Mouse (Mus musculus): ENCODE results near the gene Pik3ip1.

The Pik3ip1 gene

GRCm38 (mm10) chr11:3302792-3303191 lies 27.4 kb upstream of the Pik3ip1 start:
- no peak for DNase-seq (ENCODE audit: low spot score)

DNA sequence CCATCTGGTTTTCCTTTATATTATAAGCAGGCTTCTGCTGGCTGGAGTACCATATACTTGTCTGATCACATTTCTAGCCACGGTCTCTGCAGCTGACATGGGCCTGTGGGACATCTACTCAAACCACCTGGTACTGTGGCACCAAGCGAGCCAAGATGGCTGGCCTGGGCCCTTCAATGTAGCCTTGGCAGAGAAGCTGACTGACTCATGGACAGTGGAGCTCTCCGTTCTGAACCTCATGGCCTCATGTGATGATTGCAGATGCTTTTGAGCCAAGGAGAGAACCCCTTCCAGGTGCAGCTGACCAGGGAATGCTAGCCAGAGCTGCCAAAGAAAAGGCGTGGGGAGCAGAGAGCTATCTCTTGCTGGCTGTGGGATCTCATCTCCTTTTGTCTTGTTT lies 24.4 kb upstream of the Pik3ip1 start:
- DNase-seq (ENCODE audit: low spot score) = no peak

DNA sequence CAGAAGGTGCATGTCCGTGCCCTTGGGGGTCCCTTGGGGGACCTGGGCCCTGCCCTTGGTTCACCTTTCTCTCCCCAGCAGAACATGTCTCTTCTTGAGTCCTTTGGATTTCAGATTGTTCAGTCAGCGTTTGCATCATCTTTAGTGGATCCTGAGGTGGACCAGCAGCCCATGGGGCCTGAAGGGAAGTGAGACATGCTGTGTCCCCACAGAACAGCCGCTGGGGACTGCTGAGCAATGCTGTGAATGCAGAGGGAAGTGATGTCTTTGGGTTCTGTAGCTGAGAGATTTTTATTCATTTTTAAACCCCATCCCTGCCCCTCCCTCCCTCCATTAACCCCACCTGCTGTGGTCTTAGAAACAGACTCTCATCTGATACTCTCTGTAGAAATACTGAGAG lies 22.3 kb upstream of the Pik3ip1 start:
- DNase-seq (ENCODE audit: low spot score) = no peak

- no peak for DNase-seq (ENCODE audit: low spot score)
Observed at GRCm38 (mm10) chr11:3309884-3310283, 20.3 kb upstream of the Pik3ip1 start.

- no peak for DNase-seq (ENCODE audit: low spot score)
Observed at GRCm38 (mm10) chr11:3310789-3311585, 19.2 kb upstream of the Pik3ip1 start.

GRCm38 (mm10) chr11:3311586-3312347 lies 18.4 kb upstream of the Pik3ip1 start:
- no peak for DNase-seq (ENCODE audit: low spot score)

GRCm38 (mm10) chr11:3313294-3313693 lies 16.9 kb upstream of the Pik3ip1 start:
- DNase-seq (ENCODE audit: low spot score) = no peak

GRCm38 (mm10) chr11:3314148-3314547 lies 16.1 kb upstream of the Pik3ip1 start:
- DNase-seq (ENCODE audit: low spot score) = peak; percentile 72

GRCm38 (mm10) chr11:3318286-3318685 lies 11.9 kb upstream of the Pik3ip1 start:
- no peak for DNase-seq (ENCODE audit: low spot score)

GRCm38 (mm10) chr11:3328271-3328670 lies 1.9 kb upstream of the Pik3ip1 start:
- DNase-seq (ENCODE audit: low spot score) = no peak

GRCm38 (mm10) chr11:3328806-3329775 lies 1.1 kb upstream of the Pik3ip1 start:
- no peak for DNase-seq (ENCODE audit: low spot score)

DNA sequence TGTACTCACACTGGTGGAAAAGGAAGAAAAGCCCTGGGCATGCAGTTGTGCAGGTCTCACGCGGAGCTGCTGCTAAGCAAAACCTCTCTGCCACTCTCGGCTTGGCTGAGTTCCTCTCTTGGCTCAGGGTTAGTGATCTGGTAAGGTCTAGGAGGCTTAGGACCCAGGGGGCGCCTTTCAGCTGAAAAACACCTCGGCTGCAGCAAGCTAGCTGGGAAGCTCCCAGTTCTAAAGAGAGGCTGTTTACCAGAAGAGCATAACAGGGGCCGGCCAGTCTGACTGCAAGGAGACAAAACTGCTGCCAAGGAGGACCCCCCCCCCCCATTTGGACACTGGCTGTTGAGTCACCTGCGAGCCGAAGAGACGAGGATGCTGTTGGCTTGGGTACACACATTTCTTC lies 365 bp downstream of the Pik3ip1 start:
- peak; percentile 84 for DNase-seq (ENCODE audit: low spot score)

DNA sequence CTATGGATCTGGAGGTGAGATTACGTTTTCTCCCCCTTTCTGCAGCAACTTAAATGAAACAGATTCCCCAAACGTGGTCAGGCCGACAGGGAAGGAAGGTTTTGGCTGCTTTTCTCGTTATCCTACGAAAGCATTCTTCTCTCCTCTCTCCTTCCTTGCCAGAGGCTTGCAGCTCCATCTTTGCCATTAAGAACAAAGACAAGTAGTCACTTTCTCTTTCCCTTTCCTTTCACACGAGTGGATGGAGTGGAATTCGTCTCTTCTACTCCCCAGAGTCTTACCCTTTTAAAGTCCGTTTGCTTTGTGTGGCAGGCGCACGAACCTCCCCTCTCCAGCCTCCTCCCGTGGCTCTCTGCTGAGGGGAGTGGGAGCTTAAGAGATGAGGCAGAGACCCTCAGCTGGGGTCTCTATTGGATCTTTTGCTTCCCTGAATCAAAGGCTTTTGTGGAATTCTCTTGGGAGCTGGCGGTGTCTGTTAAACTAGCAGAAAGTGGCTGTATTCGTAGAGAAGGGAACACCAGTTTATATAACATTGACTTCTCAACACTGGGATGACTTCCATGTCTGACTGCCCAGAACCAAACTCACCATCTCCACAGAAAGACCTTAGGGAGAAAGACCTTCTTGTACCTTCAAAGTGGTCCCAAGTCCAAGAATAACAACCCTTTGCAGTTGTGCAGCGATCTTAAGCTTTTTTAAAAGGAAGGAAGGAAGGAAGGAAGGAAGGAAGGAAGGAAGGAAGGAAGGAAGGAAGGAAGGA lies 970 bp downstream of the Pik3ip1 start:
- DNase-seq (ENCODE audit: low spot score) = peak; percentile 54

- peak; percentile 95 for DNase-seq (ENCODE audit: low spot score)
Observed at GRCm38 (mm10) chr11:3331756-3332642, 1.8 kb downstream of the Pik3ip1 start.

DNA sequence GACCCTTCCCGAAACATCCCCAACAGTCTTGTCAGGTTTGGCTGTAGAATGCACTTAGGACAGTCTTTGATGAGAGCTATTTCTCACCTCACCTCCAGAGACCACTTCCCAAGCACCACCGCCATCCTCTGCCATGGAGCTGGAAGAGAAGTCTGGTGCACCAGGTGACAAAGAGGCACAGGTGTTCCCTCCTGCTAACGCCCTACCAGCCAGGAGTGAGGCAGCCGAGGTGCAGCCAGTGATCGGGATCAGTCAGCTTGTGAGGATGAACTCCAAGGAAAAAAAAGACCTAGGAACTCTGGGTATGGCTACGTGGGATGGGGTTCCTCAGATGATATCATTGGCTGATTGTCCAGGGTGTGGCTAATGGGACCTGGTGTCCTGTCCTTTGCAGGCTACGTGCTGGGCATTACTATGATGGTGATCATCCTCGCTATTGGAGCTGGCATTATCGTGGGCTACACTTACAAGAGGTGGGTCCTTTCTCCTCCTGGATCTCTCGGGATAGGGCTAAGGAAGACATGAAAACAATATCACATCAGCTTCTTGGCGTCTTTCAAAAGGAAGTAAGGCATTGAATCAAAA lies 3.0 kb downstream of the Pik3ip1 start:
- no peak for DNase-seq (ENCODE audit: low spot score)

- no peak for DNase-seq (ENCODE audit: low spot score)
Observed at GRCm38 (mm10) chr11:3334141-3334710, 4.0 kb downstream of the Pik3ip1 start.

GRCm38 (mm10) chr11:3334711-3335316 lies 4.6 kb downstream of the Pik3ip1 start:
- no peak for DNase-seq (ENCODE audit: low spot score)

DNA sequence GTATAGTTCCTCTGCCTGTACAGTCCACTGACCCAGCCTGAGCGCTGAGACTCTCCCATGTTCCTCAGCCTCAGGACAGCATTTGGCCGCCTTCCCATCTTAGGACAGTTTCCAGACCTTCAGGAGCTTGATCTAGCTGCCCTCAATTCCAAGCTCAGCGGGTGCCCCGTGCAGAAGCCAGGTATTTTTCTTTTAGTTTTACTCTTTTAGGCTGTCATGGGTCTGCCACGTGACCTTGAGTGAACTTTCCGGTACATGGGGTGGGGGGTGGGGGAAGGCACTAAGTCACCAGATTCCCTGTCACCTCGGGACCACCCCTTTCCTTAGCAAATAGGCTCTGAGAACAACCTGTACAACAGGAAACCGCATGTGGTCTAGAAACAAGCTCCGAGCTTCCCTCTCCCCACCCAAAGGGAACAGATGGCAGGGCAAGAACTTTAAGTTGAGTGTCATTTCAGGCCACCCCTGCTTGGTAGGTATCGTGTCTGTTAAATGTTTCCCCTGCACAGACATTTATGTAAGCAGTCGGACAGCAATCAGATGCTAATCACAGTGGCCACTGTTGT lies 5.5 kb downstream of the Pik3ip1 start:
- DNase-seq (ENCODE audit: low spot score) = no peak

DNA sequence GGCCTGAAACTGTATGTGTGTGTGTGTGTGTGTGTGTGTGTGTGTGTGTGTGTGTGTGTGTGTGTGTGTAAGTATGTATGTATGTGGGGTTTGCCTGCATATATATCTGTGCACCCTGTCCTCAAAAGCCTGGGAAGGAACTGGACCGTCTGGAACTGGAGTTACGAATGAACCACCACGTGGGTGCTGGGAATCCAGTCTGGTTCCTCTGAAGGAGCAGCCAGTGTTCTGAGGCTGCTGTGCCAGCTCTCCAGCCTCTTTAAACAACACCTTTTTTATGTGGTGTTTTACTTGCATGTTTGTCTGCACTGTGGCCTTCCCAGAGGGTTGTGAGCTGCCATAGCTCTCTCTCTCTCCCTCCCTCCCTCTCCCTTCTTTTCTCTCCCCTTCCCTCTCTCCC lies 6.4 kb downstream of the Pik3ip1 start:
- no peak for DNase-seq (ENCODE audit: low spot score)
